Mouse (Mus musculus): Measurements from ENCODE around the gene Slc8a3.

Slc8a3 gene

DNA sequence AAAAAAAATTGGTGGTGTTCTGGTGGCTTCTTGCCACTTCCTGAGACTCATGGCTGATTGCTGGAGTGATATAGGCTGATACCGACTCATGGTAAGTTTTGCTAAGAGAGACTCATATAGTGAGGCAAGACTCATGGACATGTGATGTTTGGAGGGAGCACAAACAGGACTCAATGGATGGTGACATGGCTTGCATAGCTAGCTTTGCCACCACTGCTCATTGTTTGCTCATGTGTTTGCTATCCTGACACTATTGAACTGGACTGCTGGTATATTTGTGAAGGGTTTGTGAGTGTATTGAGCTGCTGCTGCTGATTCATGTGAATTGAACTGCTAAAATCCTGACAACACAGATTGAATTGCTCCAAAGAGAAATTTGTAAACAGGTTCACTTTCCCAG, 95.8 kb downstream of the Slc8a3 start:
- DNase-seq (ENCODE audit: low read depth, low spot score), result no peak

- DNase-seq (ENCODE audit: low read depth, low spot score), result no peak
Observed at GRCm38 (mm10) chr12:81235456-81236330, 97.3 kb downstream of the Slc8a3 start.

GRCm38 (mm10) chr12:81233746-81234380, 99.1 kb downstream of the Slc8a3 start:
- no peak for DNase-seq (ENCODE audit: low read depth, low spot score)

- DNase-seq (ENCODE audit: low read depth, low spot score), result no peak
Observed at GRCm38 (mm10) chr12:81227767-81228460, 105.1 kb downstream of the Slc8a3 start.

DNA sequence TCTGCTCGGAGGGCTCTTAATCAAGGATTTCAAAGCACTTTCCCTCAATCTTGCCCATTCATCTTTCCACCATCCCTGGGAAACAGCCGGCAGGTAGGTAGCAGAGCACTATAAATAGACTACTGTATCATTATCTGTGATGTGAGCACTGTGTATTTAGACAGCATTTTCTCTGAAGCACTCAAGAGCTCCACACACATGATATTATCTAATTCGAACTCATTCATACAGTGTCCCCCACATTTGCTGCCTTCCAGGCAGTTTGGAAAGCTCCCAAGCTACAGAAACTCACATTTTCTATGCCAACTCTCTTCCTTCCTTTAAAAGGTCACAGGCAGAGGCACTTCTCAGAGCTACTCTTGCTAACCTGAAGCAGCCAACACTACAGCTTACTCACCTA, 106.4 kb downstream of the Slc8a3 start:
- DNase-seq (ENCODE audit: low read depth, low spot score), result no peak

GRCm38 (mm10) chr12:81225966-81226577, 106.9 kb downstream of the Slc8a3 start:
- no peak for DNase-seq (ENCODE audit: low read depth, low spot score)

- no peak for DNase-seq (ENCODE audit: low read depth, low spot score)
Observed at GRCm38 (mm10) chr12:81224843-81225242, 108.1 kb downstream of the Slc8a3 start.

- no peak for DNase-seq (ENCODE audit: low read depth, low spot score)
Observed at GRCm38 (mm10) chr12:81223276-81223675, 109.7 kb downstream of the Slc8a3 start.

- DNase-seq (ENCODE audit: low read depth, low spot score), result no peak
Observed at GRCm38 (mm10) chr12:81219339-81219738, 113.6 kb downstream of the Slc8a3 start.

GRCm38 (mm10) chr12:81208559-81208958, 124.4 kb downstream of the Slc8a3 start:
- no peak for DNase-seq (ENCODE audit: low read depth, low spot score)

DNA sequence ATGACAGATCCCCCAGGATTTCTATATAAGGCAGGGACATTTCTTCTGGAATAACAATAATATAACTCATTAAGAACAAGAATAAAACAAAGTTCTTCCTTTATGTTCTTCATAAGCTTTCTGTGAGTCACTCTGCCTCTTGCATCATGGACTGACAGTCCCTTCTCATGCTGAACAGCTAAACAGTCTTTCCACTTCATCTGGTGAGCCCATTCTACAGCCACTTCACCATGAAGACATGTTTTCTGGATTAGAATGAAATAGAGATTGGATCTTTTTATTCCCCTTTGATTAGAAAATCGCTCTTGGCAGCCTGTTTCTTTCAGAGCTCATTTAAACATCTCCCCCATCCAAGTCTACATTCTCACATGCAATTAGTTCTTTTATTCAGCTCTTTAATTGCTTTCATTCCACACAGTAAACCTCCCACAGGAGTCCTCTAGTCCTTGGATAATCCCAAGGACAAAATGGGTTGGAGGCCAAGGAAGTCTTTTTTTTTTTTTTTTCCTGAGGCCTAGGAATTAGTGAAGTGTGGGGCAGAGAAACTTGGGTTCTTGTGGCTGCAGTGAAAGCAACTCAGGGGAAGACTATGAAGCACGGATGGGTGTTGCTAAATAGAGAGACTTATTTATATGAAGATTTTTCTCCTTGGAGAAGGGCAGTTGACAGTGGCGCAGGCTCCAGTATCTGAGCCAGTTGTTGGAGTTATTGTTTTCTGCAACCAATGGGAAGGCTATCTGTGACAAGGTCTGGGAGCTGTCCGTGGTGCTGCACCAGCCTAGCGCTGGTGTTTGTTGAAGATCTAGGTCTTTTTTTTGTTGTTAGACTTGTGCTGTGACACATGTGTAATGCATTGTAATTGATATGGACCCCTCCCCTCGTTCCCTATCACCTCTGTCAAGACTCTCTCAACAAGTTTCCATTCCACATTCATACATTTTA, 127.1 kb downstream of the Slc8a3 start:
- DNase-seq (ENCODE audit: low read depth, low spot score), result peak; percentile 85

DNA sequence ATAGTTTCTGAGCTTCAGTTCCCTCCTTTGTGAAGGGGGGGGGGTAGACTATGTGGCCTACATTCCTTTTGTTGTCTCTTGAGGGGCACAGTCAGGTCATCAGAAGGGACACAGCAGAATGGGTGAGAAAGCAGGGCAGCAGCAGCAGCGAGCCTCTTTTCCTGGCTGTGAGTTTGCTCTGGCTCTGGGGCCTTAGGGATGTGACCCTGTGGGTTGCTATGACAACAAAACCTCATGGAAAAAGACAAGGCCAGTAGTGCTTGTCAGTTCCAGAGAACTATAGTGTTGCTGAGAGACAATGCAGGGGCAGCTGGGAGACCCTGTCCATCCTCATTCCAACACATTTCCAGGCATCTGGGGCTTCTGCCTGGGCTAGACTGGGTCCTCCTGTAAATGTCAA, 129.8 kb downstream of the Slc8a3 start:
- peak; percentile 18 for DNase-seq (ENCODE audit: low read depth, low spot score)

DNA sequence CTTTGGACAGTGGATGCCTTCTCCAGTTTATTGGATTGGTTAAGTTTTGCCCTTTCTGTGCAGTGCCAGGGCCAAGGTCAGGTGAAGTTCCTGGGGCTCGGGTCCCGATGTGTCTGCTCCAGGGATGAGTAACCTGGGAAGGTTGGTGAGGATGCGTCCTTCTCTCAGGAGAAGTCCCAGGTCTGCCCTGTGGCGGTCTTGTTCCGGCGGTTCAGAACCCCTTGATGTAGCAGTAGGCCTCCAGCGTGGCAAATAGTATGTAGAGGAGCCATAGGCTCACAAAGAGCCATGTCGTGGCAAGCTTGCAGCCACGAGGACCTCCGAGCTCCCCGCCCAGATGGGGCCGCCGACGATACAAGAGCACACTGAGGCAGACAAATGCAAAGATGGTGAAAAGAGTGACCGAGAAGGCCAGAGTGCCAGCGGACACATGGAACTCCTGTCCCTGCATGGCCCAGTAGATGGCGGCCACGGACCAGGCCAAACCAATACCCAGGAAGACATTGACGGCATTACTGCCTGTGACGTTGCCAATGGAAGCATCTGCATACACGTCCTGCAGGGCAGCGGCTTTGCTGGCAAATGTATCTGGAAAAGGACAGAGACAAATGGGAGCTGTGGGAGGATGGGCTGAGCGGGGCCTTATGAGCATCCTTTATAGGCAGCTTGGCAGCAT, 133.6 kb downstream of the Slc8a3 start:
- DNase-seq (ENCODE audit: low read depth, low spot score), result peak; percentile 78

- DNase-seq (ENCODE audit: low read depth, low spot score), result no peak
Observed at GRCm38 (mm10) chr12:81197468-81198075, 135.4 kb downstream of the Slc8a3 start.

GRCm38 (mm10) chr12:81193968-81194367, 139.0 kb downstream of the Slc8a3 start:
- DNase-seq (ENCODE audit: low read depth, low spot score), result no peak

GRCm38 (mm10) chr12:81189636-81190035, 143.3 kb downstream of the Slc8a3 start:
- no peak for DNase-seq (ENCODE audit: low read depth, low spot score)

GRCm38 (mm10) chr12:81188996-81189395, 144.0 kb downstream of the Slc8a3 start:
- no peak for DNase-seq (ENCODE audit: low read depth, low spot score)

GRCm38 (mm10) chr12:81188423-81188822, 144.6 kb downstream of the Slc8a3 start:
- DNase-seq (ENCODE audit: low read depth, low spot score), result no peak

DNA sequence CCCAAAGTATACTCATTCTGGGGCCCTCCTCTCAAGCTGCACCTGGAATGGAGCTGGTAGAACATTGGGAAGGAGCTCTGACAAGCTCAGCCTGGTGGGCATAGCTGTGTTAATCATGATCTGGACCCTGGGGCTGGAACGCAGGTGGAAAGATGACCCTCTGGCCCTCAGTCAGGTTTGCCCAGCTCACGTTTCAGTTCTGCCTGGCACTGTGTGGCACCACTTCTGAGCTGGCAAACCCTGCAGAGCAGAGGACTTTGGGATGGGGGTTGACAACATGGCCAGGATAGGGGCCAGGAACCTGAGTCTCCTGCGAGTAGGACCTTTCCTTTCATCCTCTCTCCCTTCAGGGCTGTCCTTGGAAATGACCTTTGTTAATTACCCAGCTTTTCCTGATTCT, 146.3 kb downstream of the Slc8a3 start:
- no peak for DNase-seq (ENCODE audit: low read depth, low spot score)

GRCm38 (mm10) chr12:81186081-81186480, 146.9 kb downstream of the Slc8a3 start:
- no peak for DNase-seq (ENCODE audit: low read depth, low spot score)
